Mouse (Mus musculus): ENCODE data around the gene Lctl.

DNA sequence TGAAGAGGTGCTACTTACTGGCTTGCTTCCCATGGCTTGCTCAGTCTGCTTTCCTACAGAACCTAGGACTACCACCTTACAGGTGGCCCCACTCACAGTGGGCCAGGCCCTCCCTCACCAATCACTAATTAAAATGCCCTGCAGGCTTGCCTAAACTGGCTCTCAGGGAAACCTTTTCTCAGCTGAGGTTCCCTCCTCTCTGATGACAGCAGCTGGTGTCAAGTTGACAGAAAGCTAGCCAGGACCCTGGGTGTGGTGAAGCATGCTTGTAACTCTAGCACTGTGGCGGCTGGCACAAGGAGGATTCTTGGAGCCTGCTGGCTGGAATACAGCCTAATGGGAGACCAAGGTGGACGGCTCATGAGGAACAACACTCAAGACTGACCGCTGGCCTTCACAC, 8.4 kb downstream of the Lctl start:
- no peak for TF ChIP-seq CTCF (IDR thresholded peaks at IDR 0.05)
- TF ChIP-seq POLR2A (IDR thresholded peaks at IDR 0.05; ENCODE audit: insufficient read depth, low read depth, low read length): no peak
